Mouse (Mus musculus): Measurements from ENCODE around the gene Ankrd13b. TPM values are rescaled to one million over a fixed set of nuclear protein-coding genes. Genes with fewer than 3 reads are reported as not detected.

Ankrd13b gene
- polyA plus RNA-seq, 1 experiment = 8.9 TPM

GRCm38 (mm10) chr11:77476216-77476615 is 13.3 kb downstream of the Ankrd13b start:
- no peak overlapping the region for H3K4me3 ChIP-seq (ENCODE audit: extremely low read depth, insufficient read depth, insufficient read length)
- no peaks in the 10 kb centered on the region for H3K27me3 ChIP-seq (ENCODE audit: control insufficient read depth, insufficient read depth, low read length)
- no peaks in the 10 kb centered on the region for H3K4me1 ChIP-seq (ENCODE audit: control insufficient read depth, insufficient read depth, insufficient read length)
- no peak for DNase-seq (ENCODE audit: low read depth in 1 of 2, low spot score in 2 of 2)
- no peak overlapping the region for H3K27ac ChIP-seq (ENCODE audit: insufficient read depth, low read length)
- WGBS = 93% methylated on average over 14 of the region's 14 CpGs
- no peak for TF ChIP-seq POLR2A (IDR thresholded peaks at IDR 0.05; ENCODE audit: low read depth, low read length)
- TF ChIP-seq CTCF (IDR thresholded peaks at IDR 0.05; ENCODE audit: extremely low read depth, insufficient read depth, insufficient read length, insufficient replicate concordance) = no peak
- no peaks in the 10 kb centered on the region for H3K36me3 ChIP-seq (ENCODE audit: control insufficient read depth, insufficient read depth, low read length)

- DNase-seq (ENCODE audit: low read depth in 1 of 2, low spot score in 2 of 2) = no peak
- TF ChIP-seq POLR2A (IDR thresholded peaks at IDR 0.05; ENCODE audit: low read depth, low read length) (no peak), CTCF (IDR thresholded peaks at IDR 0.05; ENCODE audit: extremely low read depth, insufficient read depth, insufficient read length, insufficient replicate concordance) (no peak)
- Histone ChIP-seq H3K27me3 (ENCODE audit: control insufficient read depth, insufficient read depth, low read length) (no peaks in the 10 kb centered on the region), H3K36me3 (ENCODE audit: control insufficient read depth, insufficient read depth, low read length) (no peaks in the 10 kb centered on the region), H3K27ac (ENCODE audit: insufficient read depth, low read length) (no peak overlapping the region), H3K4me1 (ENCODE audit: control insufficient read depth, insufficient read depth, insufficient read length) (peaks cover under 1% of the 10 kb centered on the region; the same call in 1 of the 2 replicates), H3K4me3 (ENCODE audit: extremely low read depth, insufficient read depth, insufficient read length) (no peak overlapping the region)
- 95% methylated on average over 16 of the region's 16 CpGs for WGBS
These were observed 16.7 kb downstream of the Ankrd13b start for GRCm38 (mm10) chr11:77472775-77473174.

- Histone ChIP-seq H3K4me3 (ENCODE audit: extremely low read depth, insufficient read depth, insufficient read length) (no peak overlapping the region), H3K27me3 (ENCODE audit: control insufficient read depth, insufficient read depth, low read length) (no peaks in the 10 kb centered on the region), H3K27ac (ENCODE audit: insufficient read depth, low read length) (no peak overlapping the region), H3K36me3 (ENCODE audit: control insufficient read depth, insufficient read depth, low read length) (no peaks in the 10 kb centered on the region), H3K4me1 (ENCODE audit: control insufficient read depth, insufficient read depth, insufficient read length) (peaks cover 7% of the 10 kb centered on the region)
- TF ChIP-seq POLR2A (IDR thresholded peaks at IDR 0.05; ENCODE audit: low read depth, low read length) (no peak), CTCF (IDR thresholded peaks at IDR 0.05; ENCODE audit: extremely low read depth, insufficient read depth, insufficient read length, insufficient replicate concordance) (no peak)
- WGBS = 95% methylated on average over 29 of the region's 29 CpGs
- DNase-seq (ENCODE audit: low read depth in 1 of 2, low spot score in 2 of 2) = no peak
These were observed 18.1 kb downstream of the Ankrd13b start for GRCm38 (mm10) chr11:77471407-77471806.

GRCm38 (mm10) chr11:77468397-77468796 is 21.1 kb downstream of the Ankrd13b start:
- H3K36me3 ChIP-seq (ENCODE audit: control insufficient read depth, insufficient read depth, low read length) = no peaks in the 10 kb centered on the region
- no peak overlapping the region for H3K4me3 ChIP-seq (ENCODE audit: extremely low read depth, insufficient read depth, insufficient read length)
- WGBS = 91% methylated on average over 9 of the region's 9 CpGs
- no peak overlapping the region for H3K27ac ChIP-seq (ENCODE audit: insufficient read depth, low read length)
- TF ChIP-seq CTCF (IDR thresholded peaks at IDR 0.05; ENCODE audit: extremely low read depth, insufficient read depth, insufficient read length, insufficient replicate concordance) = no peak
- no peak for TF ChIP-seq POLR2A (IDR thresholded peaks at IDR 0.05; ENCODE audit: low read depth, low read length)
- peaks cover 7% of the 10 kb centered on the region for H3K4me1 ChIP-seq (ENCODE audit: control insufficient read depth, insufficient read depth, insufficient read length)
- DNase-seq (ENCODE audit: low read depth in 1 of 2, low spot score in 2 of 2) = no peak
- peaks cover 3% of the 10 kb centered on the region; the same call in 1 of the 2 replicates for H3K27me3 ChIP-seq (ENCODE audit: control insufficient read depth, insufficient read depth, low read length)

- peaks cover 8% of the 10 kb centered on the region for H3K27me3 ChIP-seq (ENCODE audit: control insufficient read depth, insufficient read depth, low read length)
- DNase-seq (ENCODE audit: low read depth in 1 of 2, low spot score in 2 of 2) = peak; percentile 47 to 77
- peaks cover 7% of the 10 kb centered on the region for H3K4me1 ChIP-seq (ENCODE audit: control insufficient read depth, insufficient read depth, insufficient read length)
- no peak overlapping the region for H3K27ac ChIP-seq (ENCODE audit: insufficient read depth, low read length)
- TF ChIP-seq POLR2A (IDR thresholded peaks at IDR 0.05; ENCODE audit: low read depth, low read length) = no peak
- peak; percentile 91 for TF ChIP-seq CTCF (IDR thresholded peaks at IDR 0.05; ENCODE audit: extremely low read depth, insufficient read depth, insufficient read length, insufficient replicate concordance)
- peak overlapping the region; percentile 12; the same call in 1 of the 2 replicates for H3K4me3 ChIP-seq (ENCODE audit: extremely low read depth, insufficient read depth, insufficient read length)
- WGBS = 7% methylated on average over 20 of the region's 20 CpGs
- no peaks in the 10 kb centered on the region for H3K36me3 ChIP-seq (ENCODE audit: control insufficient read depth, insufficient read depth, low read length)
These were observed 21.7 kb downstream of the Ankrd13b start for GRCm38 (mm10) chr11:77467784-77468183.

GRCm38 (mm10) chr11:77467157-77467556 is 22.3 kb downstream of the Ankrd13b start:
- Histone ChIP-seq H3K36me3 (ENCODE audit: control insufficient read depth, insufficient read depth, low read length) (no peaks in the 10 kb centered on the region), H3K4me1 (ENCODE audit: control insufficient read depth, insufficient read depth, insufficient read length) (peaks cover 7% of the 10 kb centered on the region), H3K4me3 (ENCODE audit: extremely low read depth, insufficient read depth, insufficient read length) (no peak overlapping the region), H3K27ac (ENCODE audit: insufficient read depth, low read length) (no peak overlapping the region), H3K27me3 (ENCODE audit: control insufficient read depth, insufficient read depth, low read length) (peaks cover 13% of the 10 kb centered on the region)
- TF ChIP-seq POLR2A (IDR thresholded peaks at IDR 0.05; ENCODE audit: low read depth, low read length) (no peak), CTCF (IDR thresholded peaks at IDR 0.05; ENCODE audit: extremely low read depth, insufficient read depth, insufficient read length, insufficient replicate concordance) (peak; percentile 74)
- WGBS = 4% methylated on average over 25 of the region's 25 CpGs
- DNase-seq (ENCODE audit: low read depth in 1 of 2, low spot score in 2 of 2) = peak; percentile 35 to 81

- 58% methylated on average over 9 of the region's 9 CpGs for WGBS
- DNase-seq (ENCODE audit: low read depth in 1 of 2, low spot score in 2 of 2) = no peak
- peaks cover 13% of the 10 kb centered on the region for H3K27me3 ChIP-seq (ENCODE audit: control insufficient read depth, insufficient read depth, low read length)
- TF ChIP-seq POLR2A (IDR thresholded peaks at IDR 0.05; ENCODE audit: low read depth, low read length) (no peak), CTCF (IDR thresholded peaks at IDR 0.05; ENCODE audit: extremely low read depth, insufficient read depth, insufficient read length, insufficient replicate concordance) (no peak)
- H3K27ac ChIP-seq (ENCODE audit: insufficient read depth, low read length) = no peak overlapping the region
- no peaks in the 10 kb centered on the region for H3K36me3 ChIP-seq (ENCODE audit: control insufficient read depth, insufficient read depth, low read length)
- H3K4me3 ChIP-seq (ENCODE audit: extremely low read depth, insufficient read depth, insufficient read length) = no peak overlapping the region
- H3K4me1 ChIP-seq (ENCODE audit: control insufficient read depth, insufficient read depth, insufficient read length) = peaks cover 7% of the 10 kb centered on the region
These were observed 22.9 kb downstream of the Ankrd13b start for GRCm38 (mm10) chr11:77466544-77466943.

Data from spleen, adult 2 months (tissue).